Mouse (Mus musculus) stomach, embryonic 16.5 days (tissue): Measurements from ENCODE around the gene Maz. TPM values are rescaled to one million over a fixed set of nuclear protein-coding genes. Genes with fewer than 3 reads are reported as not detected.

ENCODE experiments used
- ATAC-seq: fragments of 200-750 bp; cut with Nextera tagmentation; 2 replicates; pipeline ENCODE4 v1.8.0; 2017; ENCODE audit warnings: moderate number of reproducible peaks, moderate TSS enrichment; ENCODE audit not compliant: insufficient read depth, low FRiP score
- H3K27ac ChIP-seq: fragments of 300-500 bp; sonication (generic); 2 replicates; pipeline ENCODE4 v1.5.1; 2014; ENCODE audit warnings: low read length
- H3K27me3 ChIP-seq: fragments of 300-500 bp; sonication (generic); 2 replicates; pipeline ENCODE4 v1.6.1; 2014; ENCODE audit warnings: low read length, control low read depth, mixed read lengths; ENCODE audit not compliant: control insufficient read depth, insufficient read depth
- H3K36me3 ChIP-seq: fragments of 300-500 bp; sonication (generic); 2 replicates; pipeline ENCODE4 v1.6.1; 2014; ENCODE audit warnings: low read length; ENCODE audit not compliant: control insufficient read depth, insufficient read depth
- H3K4me1 ChIP-seq: fragments of 300-500 bp; sonication (generic); 2 replicates; pipeline ENCODE4 v1.6.1; 2014; ENCODE audit warnings: low read length, control low read depth, mixed read lengths; ENCODE audit not compliant: control insufficient read depth, insufficient read depth
- H3K4me2 ChIP-seq: fragments of 300-500 bp; sonication (generic); 2 replicates; pipeline ENCODE4 v1.6.1; 2014; ENCODE audit warnings: low read depth, low read length, mixed read lengths
- H3K4me3 ChIP-seq: fragments of 300-500 bp; sonication (generic); replicated peaks from 2 replicates; pipeline ENCODE4 v1.5.1; 2014; ENCODE audit warnings: mild to moderate bottlenecking, low read length
- H3K9ac ChIP-seq: fragments of 300-500 bp; sonication (generic); 2 replicates; pipeline ENCODE4 v1.6.1; 2014; ENCODE audit warnings: low read length
- H3K9me3 ChIP-seq: fragments of 300-500 bp; sonication (generic); replicated peaks from 2 replicates; pipeline ENCODE4 v1.6.1; 2016; ENCODE audit warnings: low read length, control low read depth; ENCODE audit not compliant: control insufficient read depth
- WGBS: fragments of 180-500 bp; shearing (Covaris S2); extraction: QIAGEN DNeasy Blood & Tissue Kit; methylation state at CpG from one replicate; pipeline ENCODE4 v1.1.7; 2014; 5-methylcytosine and 5-hydroxymethylcytosine counted together
- polyA plus RNA-seq: library from polyadenylated mRNA; unstranded; fragments of >200 nt; fragmentation: Nextera tagmentation; extraction: Ambion mirVana; gene quantifications from 2 replicates; pipeline ENCODE4 v1.2.1, GENCODE M21; 2015

Gene Maz
- polyA plus RNA-seq, 1 experiment from 2014 or later, result 27.9 TPM

GRCm38 (mm10) chr7:127013385-127013784 lies 13.5 kb downstream of the Maz start:
- peak overlapping the region; percentile 55 for H3K4me2 ChIP-seq
- no peak overlapping the region for H3K9ac ChIP-seq
- H3K4me1 ChIP-seq, result peaks cover 44% of the 10 kb centered on the region
- H3K27ac ChIP-seq, result no peak overlapping the region
- H3K4me3 ChIP-seq, result no peak overlapping the region
- H3K27me3 ChIP-seq, result no peaks in the 10 kb centered on the region
- H3K36me3 ChIP-seq, result peaks cover 8% of the 10 kb centered on the region; the same call in 1 of the 2 replicates
- 95% methylated on average over 6 of the region's 6 CpGs for WGBS
- H3K9me3 ChIP-seq, result no peaks in the 10 kb centered on the region
- no peak for ATAC-seq

DNA sequence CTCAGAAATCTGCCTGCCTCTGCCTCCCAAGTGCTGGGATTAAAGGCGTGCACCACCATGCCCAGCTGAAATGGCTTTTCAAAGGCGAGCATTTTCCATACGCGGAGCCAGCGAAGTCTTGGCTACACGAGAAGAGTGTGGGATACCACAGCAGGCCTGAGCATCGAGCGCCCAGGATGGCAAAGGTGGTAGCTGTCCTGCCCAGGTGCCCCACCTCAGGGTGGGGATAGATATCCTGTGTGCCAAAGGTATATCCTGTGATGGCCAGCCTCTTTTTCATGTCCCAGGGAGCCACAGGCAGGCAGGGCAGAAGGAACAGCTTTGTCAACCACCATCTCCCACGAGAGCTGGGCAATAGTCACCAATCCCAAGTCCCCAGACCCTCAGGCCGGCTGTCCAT lies 14.0 kb downstream of the Maz start:
- Histone ChIP-seq H3K36me3 (peaks cover 8% of the 10 kb centered on the region; the same call in 1 of the 2 replicates), H3K4me2 (no peak overlapping the region), H3K27ac (no peak overlapping the region), H3K9me3 (no peaks in the 10 kb centered on the region), H3K27me3 (no peaks in the 10 kb centered on the region), H3K4me3 (no peak overlapping the region), H3K9ac (no peak overlapping the region), H3K4me1 (peaks cover 42% of the 10 kb centered on the region)
- no peak for ATAC-seq
- WGBS, result 96% methylated on average over 10 of the region's 10 CpGs

GRCm38 (mm10) chr7:127012374-127012773 lies 14.5 kb downstream of the Maz start:
- Histone ChIP-seq H3K27me3 (no peaks in the 10 kb centered on the region), H3K4me3 (no peak overlapping the region), H3K4me2 (no peak overlapping the region), H3K27ac (no peak overlapping the region), H3K9ac (no peak overlapping the region), H3K9me3 (no peaks in the 10 kb centered on the region), H3K36me3 (peaks cover 8% of the 10 kb centered on the region; the same call in 1 of the 2 replicates), H3K4me1 (peaks cover 37% of the 10 kb centered on the region)
- WGBS, result 79% methylated on average over 6 of the region's 6 CpGs
- no peak for ATAC-seq

GRCm38 (mm10) chr7:127011717-127012116 lies 15.1 kb downstream of the Maz start:
- H3K4me1 ChIP-seq, result peaks cover 37% of the 10 kb centered on the region
- no peak overlapping the region for H3K4me2 ChIP-seq
- H3K27me3 ChIP-seq, result no peaks in the 10 kb centered on the region
- WGBS, result 60% methylated on average over 2 of the region's 2 CpGs
- no peak overlapping the region for H3K4me3 ChIP-seq
- ATAC-seq, result no peak
- H3K27ac ChIP-seq, result no peak overlapping the region
- no peak overlapping the region for H3K9ac ChIP-seq
- peaks cover 8% of the 10 kb centered on the region; the same call in 1 of the 2 replicates for H3K36me3 ChIP-seq
- no peaks in the 10 kb centered on the region for H3K9me3 ChIP-seq

- no peaks in the 10 kb centered on the region for H3K27me3 ChIP-seq
- no peaks in the 10 kb centered on the region for H3K9me3 ChIP-seq
- peaks cover 8% of the 10 kb centered on the region; the same call in 1 of the 2 replicates for H3K36me3 ChIP-seq
- H3K4me1 ChIP-seq, result peaks cover 39% of the 10 kb centered on the region
- no peak overlapping the region for H3K27ac ChIP-seq
- H3K4me2 ChIP-seq, result no peak overlapping the region
- no peak overlapping the region for H3K9ac ChIP-seq
- WGBS, result 85% methylated on average over 2 of the region's 2 CpGs
- H3K4me3 ChIP-seq, result no peak overlapping the region
- ATAC-seq, result no peak
Measured at GRCm38 (mm10) chr7:127011051-127011450, 15.8 kb downstream of the Maz start.

GRCm38 (mm10) chr7:127009307-127010085 lies 17.3 kb downstream of the Maz start:
- no peak for ATAC-seq
- WGBS, result 77% methylated on average over 17 of the region's 17 CpGs
- peak overlapping the region; percentile 37; the same call in 1 of the 2 replicates for H3K9ac ChIP-seq

DNA sequence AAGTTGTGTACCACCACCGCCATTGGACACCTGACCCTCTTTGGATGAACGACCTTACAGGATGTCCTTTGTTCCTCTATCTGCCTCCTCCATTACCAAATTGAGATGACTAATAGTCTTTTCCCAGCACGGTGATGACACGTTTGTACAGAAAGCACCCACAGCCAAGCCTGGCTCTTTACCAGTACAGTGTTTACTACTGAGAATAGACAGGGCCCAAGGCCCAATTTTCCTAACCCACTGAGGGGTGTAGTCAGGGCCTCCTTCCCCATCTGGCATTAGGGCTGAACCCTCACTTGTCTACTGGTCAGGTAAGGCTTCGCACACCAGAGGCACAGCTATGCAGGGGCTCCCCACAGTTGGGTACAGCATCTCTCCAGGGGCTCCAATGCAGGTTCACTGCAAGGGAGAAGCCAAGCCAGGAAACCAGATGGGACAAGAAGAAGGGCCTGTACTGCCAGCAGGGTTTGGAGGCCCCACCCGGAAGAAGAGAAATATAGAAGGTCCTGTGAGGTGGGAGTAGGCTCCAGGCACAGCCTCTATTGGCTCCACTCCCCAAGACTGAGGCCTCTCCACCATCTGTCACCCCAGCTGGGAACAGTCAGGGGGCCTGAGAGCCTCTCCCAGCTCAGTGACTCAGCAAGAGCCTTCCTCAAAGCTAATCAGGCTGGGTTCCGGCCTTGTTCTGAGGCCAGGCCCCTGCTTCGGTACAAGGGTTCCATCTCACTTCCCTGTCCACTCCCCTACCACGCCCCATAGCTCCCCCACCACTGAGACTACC lies 18.4 kb downstream of the Maz start:
- H3K9me3 ChIP-seq, result no peaks in the 10 kb centered on the region
- peaks cover 20% of the 10 kb centered on the region for H3K4me1 ChIP-seq
- WGBS, result 28% methylated on average over 9 of the region's 9 CpGs
- no peaks in the 10 kb centered on the region for H3K36me3 ChIP-seq
- peak overlapping the region; percentile 37 for H3K9ac ChIP-seq
- H3K4me3 ChIP-seq, result no peak overlapping the region
- no peaks in the 10 kb centered on the region for H3K27me3 ChIP-seq
- peak; percentile 96 for ATAC-seq
- peak overlapping the region; percentile 19 for H3K4me2 ChIP-seq
- H3K27ac ChIP-seq, result peak overlapping the region; percentile 86

More at GRCm38 (mm10) chr7:127009307-127010085, 17.3 kb downstream of the Maz start:
- no peaks in the 10 kb centered on the region for H3K36me3 ChIP-seq
- no peaks in the 10 kb centered on the region for H3K27me3 ChIP-seq
- H3K9me3 ChIP-seq, result no peaks in the 10 kb centered on the region
- peak overlapping the region; percentile 86 for H3K27ac ChIP-seq
- no peak overlapping the region for H3K4me3 ChIP-seq
- peaks cover 27% of the 10 kb centered on the region for H3K4me1 ChIP-seq
- H3K4me2 ChIP-seq, result no peak overlapping the region

DNA sequence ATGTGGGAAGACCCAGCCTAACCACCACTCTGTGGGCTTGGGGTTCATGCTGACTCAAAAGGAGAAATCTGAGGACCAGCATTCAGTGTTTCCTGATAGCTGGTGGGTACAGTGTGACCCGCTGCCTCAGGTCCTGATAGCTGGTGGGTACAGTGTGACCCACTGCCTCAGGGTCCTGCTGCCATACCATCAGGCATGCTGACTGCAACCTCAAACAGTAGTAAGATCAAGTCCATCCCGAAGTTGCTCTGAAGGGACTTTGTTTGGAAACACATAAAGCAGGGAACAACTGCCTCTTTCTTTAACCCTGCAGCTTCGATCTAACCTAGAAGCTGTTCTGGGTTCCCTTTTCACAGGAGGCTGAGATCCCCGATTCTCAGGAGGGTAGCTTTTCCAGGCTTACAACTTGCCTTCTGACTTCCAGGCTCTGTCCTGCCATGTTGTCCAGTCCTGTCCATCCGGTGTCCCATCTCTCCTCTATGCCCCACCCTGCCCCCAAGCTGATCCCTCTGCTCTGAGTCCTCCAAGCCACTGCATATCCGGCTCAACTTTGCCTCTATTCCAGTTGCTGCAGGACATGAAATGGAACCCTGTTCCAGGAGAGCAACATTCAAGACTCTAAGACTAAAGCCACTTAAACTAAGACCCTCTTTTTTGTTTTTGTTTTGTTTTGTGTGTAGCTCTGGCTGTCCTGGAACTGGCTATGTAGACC lies 19.4 kb downstream of the Maz start:
- H3K4me3 ChIP-seq, result no peak overlapping the region
- no peak overlapping the region for H3K4me2 ChIP-seq
- H3K9ac ChIP-seq, result 0 out of 2 replicates have a peak overlapping the region, but pooled peaks have one; percentile 4
- H3K9me3 ChIP-seq, result no peaks in the 10 kb centered on the region
- H3K36me3 ChIP-seq, result no peaks in the 10 kb centered on the region
- no peak for ATAC-seq
- no peaks in the 10 kb centered on the region for H3K27me3 ChIP-seq
- peaks cover 19% of the 10 kb centered on the region for H3K4me1 ChIP-seq
- 83% methylated on average over 6 of the region's 6 CpGs for WGBS
- H3K27ac ChIP-seq, result peak overlapping the region; percentile 86; the same call in 1 of the 2 replicates
